Mouse (Mus musculus) spleen, adult 2 months (tissue): ENCODE data around the gene Nat8f3.

Source experiments
- CTCF ChIP-seq: fragments of 200-500 bp; IDR thresholded peaks from 2 replicates; pipeline ENCODE4 v1.5.1; 2011; ENCODE audit warnings: mild to moderate bottlenecking, inconsistent platforms; ENCODE audit not compliant: insufficient read depth, insufficient read length, insufficient replicate concordance; ENCODE audit errors: extremely low read depth
- POLR2A ChIP-seq: fragments of 200-500 bp; IDR thresholded peaks from 2 replicates; pipeline ENCODE4 v1.6.1; 2011; ENCODE audit warnings: low read depth, low read length, inconsistent platforms

DNA sequence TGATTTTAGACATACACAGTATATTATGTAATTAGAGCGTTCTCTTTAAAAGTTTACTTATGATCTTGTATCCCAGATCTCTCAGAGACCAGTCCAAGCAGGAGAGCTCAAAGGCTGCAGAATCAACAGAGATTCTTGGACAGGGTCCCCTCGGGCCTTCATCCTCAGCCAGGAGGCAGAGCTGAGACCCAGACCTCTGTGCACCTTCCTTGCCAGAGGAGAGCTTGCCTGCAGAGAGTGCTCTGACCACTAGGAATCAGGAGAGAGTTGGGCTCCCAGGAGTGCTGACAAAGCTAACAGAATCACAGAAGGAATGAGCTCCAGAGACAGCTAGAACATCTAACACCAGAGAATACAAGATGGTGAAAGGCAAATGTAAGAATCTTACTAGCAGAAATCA, 47.8 kb upstream of the Nat8f3 start:
- no peak for TF ChIP-seq CTCF
- TF ChIP-seq POLR2A = no peak
